ENCODE assay signal across 11 mouse cellular contexts in the genomic region with DNA sequence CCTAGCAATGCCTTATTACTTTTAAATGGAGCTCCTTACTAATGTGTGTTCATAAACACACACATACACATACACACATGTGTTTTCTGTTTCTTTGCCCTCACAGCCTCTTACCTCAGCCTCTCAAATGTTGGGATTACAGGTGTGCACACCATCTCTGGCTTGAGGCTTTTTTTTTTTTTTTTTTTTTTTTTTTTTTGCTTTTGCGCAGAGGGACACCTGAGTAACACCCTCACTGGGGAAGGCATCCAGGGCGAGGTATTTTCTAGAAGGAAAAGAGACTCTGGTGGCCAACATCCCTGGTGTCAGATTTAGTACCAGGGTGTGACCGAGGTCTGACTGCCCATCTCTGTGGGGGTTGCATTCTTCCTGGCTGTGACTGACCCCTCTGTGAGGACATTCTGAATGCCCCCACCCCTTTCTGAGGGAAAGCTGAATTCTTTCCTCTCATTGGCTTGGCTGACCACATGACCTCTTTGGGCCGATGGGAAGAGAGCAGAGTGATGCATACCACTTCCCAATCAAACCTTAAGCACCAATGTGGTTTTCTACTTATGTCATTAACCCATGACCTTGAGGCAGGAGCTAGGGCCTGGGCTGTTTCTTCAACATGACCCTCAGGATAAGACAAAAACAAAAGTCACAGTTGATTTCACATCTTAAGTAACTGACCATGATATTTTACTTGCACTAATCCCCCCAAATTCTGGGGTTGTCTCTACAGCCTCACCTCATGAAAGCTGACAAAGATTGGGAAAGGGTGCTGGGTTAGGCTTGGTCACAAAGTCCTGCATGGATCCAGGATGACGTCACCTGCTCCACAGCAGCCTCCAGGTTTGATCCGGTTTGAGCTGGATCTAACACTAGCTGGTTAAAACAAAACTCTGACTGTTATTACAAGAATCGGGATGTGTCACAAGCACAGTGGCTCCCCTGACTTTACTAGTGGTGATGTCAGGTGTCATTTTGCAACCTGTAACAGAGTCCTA. TPM values are rescaled to one million over a fixed set of nuclear protein-coding genes. Genes with fewer than 3 reads are reported as not detected.
A peak's percentile ranks its signal among the peaks of the same experiment; 100 is the strongest.
DNase-seq lines count a peak whose midpoint lies in the region; TF ChIP-seq lines count a peak whose summit lies in the region.
"Had no signal": no experiment of that assay in that cellular context is flagged by ENCODE, and none has a peak within 500 bp of the region (broad histone marks: within the 10 kb centered on the region; RNA-seq: fewer than 3 reads in every experiment).

No protein-coding gene starts in this region.

- H3K9ac ChIP-seq in liver, adult 2 months (ENCODE audit: low read depth, low read length): no peak overlapping the region

- no peak for TF ChIP-seq POLR2A in liver, adult 2 months (IDR thresholded peaks at IDR 0.05; ENCODE audit: extremely low read depth, insufficient read depth, low read length)

- DNase-seq in liver, adult 2 months (ENCODE audit: extremely low read depth, low read depth, low spot score): peak; percentile 83
- no peak for DNase-seq in liver
- peak; percentile 51 for DNase-seq in embryo, embryonic 10.5 days (ENCODE audit: low spot score)
- peak; percentile 56 for DNase-seq in kidney, postnatal 14 days
- DNase-seq in mesoderm, embryonic 11.5 days (ENCODE audit: low read depth, low spot score): peak; percentile 48
- DNase-seq in urinary bladder, postnatal 4 days (ENCODE audit: low spot score in 2 of 2): no peak
- no peak for DNase-seq in frontal cortex, postnatal 10 days (ENCODE audit: low spot score in 2 of 2)
- DNase-seq in right cerebral cortex, postnatal 36 days (ENCODE audit: low spot score in 2 of 2): no peak
- DNase-seq: adrenal gland, postnatal 10 days; cerebellum, adult 9-10 months; right cerebral cortex, postnatal 4 days had no signal

- H3K4me3 ChIP-seq in liver, adult 2 months (ENCODE audit: insufficient read depth, low read depth, low read length): no peak overlapping the region

- H3K27me3 ChIP-seq in liver, adult 2 months (ENCODE audit: control insufficient read depth, insufficient read depth, low read length): no peaks in the 10 kb centered on the region

- no peak for TF ChIP-seq CTCF in liver, adult 2 months (IDR thresholded peaks at IDR 0.05; ENCODE audit: low read depth, low read length)

- H3K4me1 ChIP-seq in liver, adult 2 months (ENCODE audit: control insufficient read depth, insufficient read depth, low read length): 0 out of 2 replicates have a peak, but pooled peaks cover 4% of the 10 kb centered on the region

- H3K79me2 ChIP-seq in liver, adult 2 months (ENCODE audit: control insufficient read depth, insufficient read depth, low read length): no peaks in the 10 kb centered on the region

- WGBS in liver, adult 2 months: 52% methylated on average over 7 of the region's 7 CpGs

- no peaks in the 10 kb centered on the region for H3K36me3 ChIP-seq in liver, adult 2 months (ENCODE audit: control insufficient read depth, insufficient read depth, low read length)

- no peak overlapping the region for H3K27ac ChIP-seq in liver, adult 2 months (replicated peaks; ENCODE audit: insufficient read depth, low read depth, low read length)

RNA-seq across cellular contexts. Expression of a gene that starts 43.6 kb away (rescaled TPM):
- total RNA-seq in liver, adult 2 months (2014; rRNA removed): 24.9 and 36.0 TPM in 2 replicates
- 7.8 and 9.4 TPM in 2 replicates for polyA plus RNA-seq in liver, adult 2 months (2012; rRNA removed)

RNA-seq across cellular contexts. Expression of a gene that starts 54.9 kb away (rescaled TPM):
- total RNA-seq in liver, adult 2 months (2014; rRNA removed): 0.09 and 0.60 TPM in 2 replicates
- polyA plus RNA-seq in liver, adult 2 months (2012; rRNA removed): 0.04 TPM in 1 of 2 replicates, not detected in the other

Comparison
In these comparisons a context has a peak if more than half of its experiments do, and no peak if none do; other contexts are left out.
1. DNase-seq: peak in liver, adult 2 months (single experiment), embryo, embryonic 10.5 days (single experiment), kidney, postnatal 14 days (single experiment) and mesoderm, embryonic 11.5 days (single experiment); none in liver (single experiment), urinary bladder, postnatal 4 days (0 of 2), frontal cortex, postnatal 10 days (0 of 2) and right cerebral cortex, postnatal 36 days (0 of 2).